Mouse (Mus musculus): Measurements from ENCODE around the gene Rorc. TPM values are rescaled to one million over a fixed set of nuclear protein-coding genes. Genes with fewer than 3 reads are reported as not detected.

Rorc gene
- polyA plus RNA-seq, 1 experiment from 2014 or later: 0.70 TPM

DNA sequence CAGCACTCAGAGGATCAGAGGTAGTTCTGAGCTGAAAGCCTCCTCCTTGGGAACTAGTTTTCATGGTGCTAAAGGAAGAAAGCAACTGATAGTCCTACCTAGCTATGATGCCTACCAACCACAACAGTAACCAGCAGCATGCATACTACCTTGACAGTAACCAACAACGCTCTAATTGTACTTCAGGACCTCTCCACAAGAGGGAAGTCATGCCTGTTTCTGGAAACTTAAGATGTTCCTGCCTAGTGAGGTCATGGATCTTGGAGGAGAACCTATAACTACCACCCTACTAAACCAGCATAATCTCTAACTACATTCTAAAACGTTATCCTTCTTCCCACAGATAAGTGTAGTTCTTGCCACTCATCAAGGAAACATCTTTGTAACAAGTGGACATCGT, 68.6 kb downstream of the Rorc start:
- 30% methylated on average over 3 of the region's 3 CpGs for WGBS (ENCODE audit: insufficient replicate concordance)
- peaks cover 18% of the 10 kb centered on the region for H3K36me3 ChIP-seq
- H3K27me3 ChIP-seq (replicated peaks): peaks cover 16% of the 10 kb centered on the region
- no peak overlapping the region for H3K4me3 ChIP-seq
- H3K27ac ChIP-seq: no peak overlapping the region
- no peak overlapping the region for H3K9ac ChIP-seq
- ATAC-seq: no peak
- H3K4me2 ChIP-seq: no peak overlapping the region
- no peaks in the 10 kb centered on the region for H3K9me3 ChIP-seq (replicated peaks)
- H3K4me1 ChIP-seq: peaks cover 16% of the 10 kb centered on the region

DNA sequence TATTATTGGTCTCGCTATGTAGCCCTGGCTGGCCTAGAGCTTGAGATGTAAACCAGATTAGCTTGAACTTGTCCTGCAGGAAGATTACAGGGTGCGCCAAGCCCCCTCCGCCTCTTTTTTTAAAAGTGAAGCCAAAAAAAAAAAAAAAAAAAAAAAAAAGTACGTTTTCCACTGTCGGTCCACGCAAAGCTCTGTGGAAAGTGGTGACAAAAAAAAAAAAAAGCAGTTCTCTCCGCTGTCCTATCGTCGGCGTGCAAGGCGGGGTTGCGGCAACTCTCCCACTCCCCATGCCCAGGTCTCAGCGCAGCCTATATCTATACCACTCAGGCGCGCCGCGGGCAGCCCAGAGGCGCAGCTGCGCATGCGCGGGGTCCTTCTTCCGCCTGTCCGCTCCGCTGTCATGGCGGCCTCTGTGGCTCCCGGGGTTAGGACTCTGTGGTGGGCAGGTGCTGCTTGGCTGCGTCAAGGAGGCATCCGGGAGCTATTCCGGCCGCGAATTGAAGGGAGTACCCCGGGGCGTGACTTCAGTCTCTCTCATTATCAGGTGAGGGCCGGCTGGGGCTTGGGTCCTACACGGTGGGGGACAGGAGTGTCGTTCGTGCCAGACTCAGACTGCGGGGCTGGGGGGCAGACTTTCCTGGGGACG, 70.5 kb downstream of the Rorc start, which contains the start of gene Mrpl9:
Gene Mrpl9 (plus strand): TSS at position 368 of the 646 bp plus-strand sequence.
- H3K9ac ChIP-seq: peak within 1 kb of the TSS; percentile 97
- H3K27me3 ChIP-seq (replicated peaks): peaks cover 16% of the 10 kb centered on the region
- peak within 1 kb of the TSS; percentile 78 for H3K4me2 ChIP-seq
- peak within 1 kb of the TSS; percentile 97 for H3K4me3 ChIP-seq
- ATAC-seq: peak; percentile 98
- peaks cover 16% of the 10 kb centered on the region for H3K4me1 ChIP-seq
- H3K36me3 ChIP-seq: peaks cover 37% of the 10 kb centered on the region
- H3K27ac ChIP-seq: peak within 1 kb of the TSS; percentile 83
- under 1% methylated on average over 39 of the region's 39 CpGs for WGBS (ENCODE audit: insufficient replicate concordance)
- H3K9me3 ChIP-seq (replicated peaks): no peaks in the 10 kb centered on the region

GRCm38 (mm10) chr3:94443597-94443964, 71.0 kb downstream of the Rorc start, which contains the start of gene Oaz3:
TSS of gene Oaz3 (minus strand) at chr3:94443915.
- peaks cover 16% of the 10 kb centered on the region for H3K4me1 ChIP-seq
- H3K27me3 ChIP-seq (replicated peaks): peaks cover 16% of the 10 kb centered on the region
- no peaks in the 10 kb centered on the region for H3K9me3 ChIP-seq (replicated peaks)
- peak; percentile 68; the same call in 1 of the 2 replicates for ATAC-seq
- peak within 1 kb of the TSS; percentile 97 for H3K4me3 ChIP-seq
- peak within 1 kb of the TSS; percentile 97 for H3K9ac ChIP-seq
- H3K36me3 ChIP-seq: peaks cover 42% of the 10 kb centered on the region
- peak within 1 kb of the TSS; percentile 83 for H3K27ac ChIP-seq
- under 1% methylated on average over 24 of the region's 24 CpGs for WGBS (ENCODE audit: insufficient replicate concordance)
- peak within 1 kb of the TSS; percentile 78 for H3K4me2 ChIP-seq

Other genes with a start within 250 kb of the Rorc start
- not detected in 2 replicates for gene Gm10696, start 194.6 kb upstream of the Rorc start, polyA plus RNA-seq (2016; fragmentation: Nextera tagmentation; extraction: Ambion mirVana)
- not detected in 2 replicates for gene Gm5286, start 176.1 kb upstream of the Rorc start, polyA plus RNA-seq (2016; fragmentation: Nextera tagmentation; extraction: Ambion mirVana)
- not detected in 2 replicates for gene Gm4778, start 108.8 kb upstream of the Rorc start, polyA plus RNA-seq (2016; fragmentation: Nextera tagmentation; extraction: Ambion mirVana)
- gene Them4, start 62.7 kb upstream of the Rorc start, polyA plus RNA-seq (2016; fragmentation: Nextera tagmentation; extraction: Ambion mirVana): 3.1 and 3.3 TPM in 2 replicates
- not detected in 2 replicates for gene Them5, start 30.7 kb upstream of the Rorc start, polyA plus RNA-seq (2016; fragmentation: Nextera tagmentation; extraction: Ambion mirVana)
- 0.17 and 0.21 TPM in 2 replicates for gene C2cd4d, start 10.4 kb upstream of the Rorc start, polyA plus RNA-seq (2016; fragmentation: Nextera tagmentation; extraction: Ambion mirVana)
- gene Lingo4, start 25.7 kb downstream of the Rorc start, polyA plus RNA-seq (2016; fragmentation: Nextera tagmentation; extraction: Ambion mirVana): 0.04 TPM in 1 of 2 replicates, not detected in the other
- gene Tdrkh, start 40.5 kb downstream of the Rorc start, polyA plus RNA-seq (2016; fragmentation: Nextera tagmentation; extraction: Ambion mirVana): 10.7 and 11.1 TPM in 2 replicates
- gene Mrpl9, start 70.5 kb downstream of the Rorc start, polyA plus RNA-seq (2016; fragmentation: Nextera tagmentation; extraction: Ambion mirVana): 56.4 and 61.8 TPM in 2 replicates
- gene Oaz3, start 71.1 kb downstream of the Rorc start, polyA plus RNA-seq (2016; fragmentation: Nextera tagmentation; extraction: Ambion mirVana): 0.13 and 0.31 TPM in 2 replicates
- gene Celf3, start 105.5 kb downstream of the Rorc start, polyA plus RNA-seq (2016; fragmentation: Nextera tagmentation; extraction: Ambion mirVana): 0.22 and 0.44 TPM in 2 replicates
- not detected in 2 replicates for gene Riiad1, start 107.5 kb downstream of the Rorc start, polyA plus RNA-seq (2016; fragmentation: Nextera tagmentation; extraction: Ambion mirVana)
- 23.9 and 25.1 TPM in 2 replicates for gene Snx27, start 209.9 kb downstream of the Rorc start, polyA plus RNA-seq (2016; fragmentation: Nextera tagmentation; extraction: Ambion mirVana)

Data from liver, embryonic 12.5 days (tissue).